Mouse (Mus musculus) embryonic facial prominence, embryonic 12.5 days (tissue): ENCODE measurements at regions not wholly inside any gene's neighbourhood (a gene's known extent, or its start where the extent isn't known, plus 50 kb on each side); places are given as distances from the start of the nearest gene placed in this dataset.

ENCODE experiments used
- ATAC-seq: fragments of 200-750 bp; cut with Nextera tagmentation; 2 replicates; pipeline ENCODE4 v1.8.0; 2017; ENCODE audit not compliant: insufficient number of reproducible peaks, insufficient read depth, low FRiP score, low TSS enrichment
- H3K27ac ChIP-seq: fragments of 300-500 bp; sonication (generic); 2 replicates; pipeline ENCODE4 v1.5.1; 2016; ENCODE audit warnings: mild to moderate bottlenecking
- H3K27me3 ChIP-seq: fragments of 300-500 bp; sonication (generic); 2 replicates; pipeline ENCODE4 v1.6.1; 2016; ENCODE audit warnings: mild to moderate bottlenecking, moderate library complexity
- H3K36me3 ChIP-seq: fragments of 300-500 bp; sonication (generic); 2 replicates; pipeline ENCODE4 v1.6.1; 2016; ENCODE audit warnings: mild to moderate bottlenecking
- H3K4me1 ChIP-seq: fragments of 300-500 bp; sonication (generic); 2 replicates; pipeline ENCODE4 v1.6.1; 2016
- H3K4me2 ChIP-seq: fragments of 300-500 bp; sonication (generic); replicated peaks from 2 replicates; pipeline ENCODE4 v1.6.1; 2016; ENCODE audit warnings: mild to moderate bottlenecking, moderate library complexity
- H3K4me3 ChIP-seq: fragments of 300-500 bp; sonication (generic); 2 replicates; pipeline ENCODE4 v1.5.1; 2016; ENCODE audit warnings: mild to moderate bottlenecking
- H3K9ac ChIP-seq: fragments of 300-500 bp; sonication (generic); 2 replicates; pipeline ENCODE4 v1.6.1; 2016; ENCODE audit warnings: mild to moderate bottlenecking, moderate library complexity
- H3K9me3 ChIP-seq: fragments of 300-500 bp; sonication (generic); 2 replicates; pipeline ENCODE4 v1.6.1; 2016; ENCODE audit warnings: mild to moderate bottlenecking, moderate library complexity
- WGBS: fragments of 180-500 bp; shearing (Covaris S2); methylation state at CpG from one replicate; pipeline ENCODE4 v1.1.7; 2016; 5-methylcytosine and 5-hydroxymethylcytosine counted together

GRCm38 (mm10) chr14:64546787-64547186 lies 442.7 kb downstream of the Prss52 start:
- WGBS: under 1% methylated on average over 4 of the region's 4 CpGs
- Histone ChIP-seq H3K27ac (no peak overlapping the region), H3K9ac (no peak overlapping the region), H3K4me2 (no peak overlapping the region), H3K36me3 (no peaks in the 10 kb centered on the region), H3K4me3 (no peak overlapping the region), H3K4me1 (no peaks in the 10 kb centered on the region), H3K27me3 (no peaks in the 10 kb centered on the region), H3K9me3 (no peaks in the 10 kb centered on the region)
- ATAC-seq: no peak

GRCm38 (mm10) chr14:64552951-64553350 lies 448.9 kb downstream of the Prss52 start:
- H3K9me3 ChIP-seq: no peaks in the 10 kb centered on the region
- no peak for ATAC-seq

GRCm38 (mm10) chr14:64556042-64556441 lies 452.0 kb downstream of the Prss52 start:
- Histone ChIP-seq H3K4me1 (no peaks in the 10 kb centered on the region), H3K27me3 (no peaks in the 10 kb centered on the region), H3K27ac (no peak overlapping the region), H3K4me3 (no peak overlapping the region), H3K9me3 (no peaks in the 10 kb centered on the region), H3K4me2 (no peak overlapping the region), H3K36me3 (no peaks in the 10 kb centered on the region), H3K9ac (no peak overlapping the region)
- no peak for ATAC-seq
- WGBS: 80% methylated on average over 7 of the region's 7 CpGs

More at GRCm38 (mm10) chr14:64552951-64553350, 448.9 kb downstream of the Prss52 start:
- 72% methylated on average over 4 of the region's 4 CpGs for WGBS
- Histone ChIP-seq H3K27me3 (no peaks in the 10 kb centered on the region), H3K9ac (no peak overlapping the region), H3K36me3 (no peaks in the 10 kb centered on the region), H3K4me3 (no peak overlapping the region), H3K27ac (no peak overlapping the region), H3K4me2 (no peak overlapping the region), H3K4me1 (no peaks in the 10 kb centered on the region)

- Histone ChIP-seq H3K4me2 (no peak overlapping the region), H3K27me3 (no peaks in the 10 kb centered on the region), H3K4me3 (no peak overlapping the region), H3K9ac (no peak overlapping the region), H3K9me3 (no peaks in the 10 kb centered on the region), H3K4me1 (no peaks in the 10 kb centered on the region), H3K27ac (no peak overlapping the region), H3K36me3 (no peaks in the 10 kb centered on the region)
- ATAC-seq: no peak
- WGBS: 68% methylated on average over 6 of the region's 6 CpGs
Measured at GRCm38 (mm10) chr14:64557453-64557852, 453.4 kb downstream of the Prss52 start.

- no peak overlapping the region for H3K4me2 ChIP-seq
- WGBS: 11% methylated on average over 6 of the region's 6 CpGs
- H3K27me3 ChIP-seq: 0 out of 2 replicates have a peak, but pooled peaks cover 2% of the 10 kb centered on the region
- no peak overlapping the region for H3K27ac ChIP-seq
- H3K9ac ChIP-seq: no peak overlapping the region
- no peaks in the 10 kb centered on the region for H3K36me3 ChIP-seq
- no peaks in the 10 kb centered on the region for H3K4me1 ChIP-seq
- no peak overlapping the region for H3K4me3 ChIP-seq
- ATAC-seq: no peak
- no peaks in the 10 kb centered on the region for H3K9me3 ChIP-seq
Measured at GRCm38 (mm10) chr14:64568689-64569088, 464.6 kb downstream of the Prss52 start.

GRCm38 (mm10) chr14:64570951-64571350 lies 466.9 kb downstream of the Prss52 start:
- Histone ChIP-seq H3K36me3 (no peaks in the 10 kb centered on the region), H3K27ac (no peak overlapping the region), H3K27me3 (0 out of 2 replicates have a peak, but pooled peaks cover 2% of the 10 kb centered on the region), H3K4me1 (no peaks in the 10 kb centered on the region), H3K9me3 (no peaks in the 10 kb centered on the region), H3K4me3 (no peak overlapping the region), H3K4me2 (no peak overlapping the region), H3K9ac (no peak overlapping the region)
- 79% methylated on average over 7 of the region's 7 CpGs for WGBS
- ATAC-seq: no peak

- no peak for ATAC-seq
- Histone ChIP-seq H3K27me3 (0 out of 2 replicates have a peak, but pooled peaks cover 2% of the 10 kb centered on the region), H3K4me1 (no peaks in the 10 kb centered on the region), H3K27ac (no peak overlapping the region), H3K9me3 (no peaks in the 10 kb centered on the region), H3K4me2 (no peak overlapping the region), H3K4me3 (no peak overlapping the region), H3K9ac (no peak overlapping the region), H3K36me3 (no peaks in the 10 kb centered on the region)
- WGBS: 65% methylated on average over 2 of the region's 2 CpGs
Measured at GRCm38 (mm10) chr14:64572756-64573155, 468.7 kb downstream of the Prss52 start.

GRCm38 (mm10) chr14:64573773-64574172 lies 469.7 kb downstream of the Prss52 start:
- Histone ChIP-seq H3K36me3 (no peaks in the 10 kb centered on the region), H3K9me3 (no peaks in the 10 kb centered on the region), H3K4me3 (no peak overlapping the region), H3K4me2 (no peak overlapping the region), H3K9ac (no peak overlapping the region), H3K27me3 (no peaks in the 10 kb centered on the region), H3K4me1 (no peaks in the 10 kb centered on the region), H3K27ac (no peak overlapping the region)
- no peak for ATAC-seq
- WGBS: 71% methylated on average over 5 of the region's 5 CpGs

GRCm38 (mm10) chr14:64574277-64574676 lies 470.2 kb downstream of the Prss52 start:
- no peak overlapping the region for H3K4me3 ChIP-seq
- no peak overlapping the region for H3K27ac ChIP-seq
- no peaks in the 10 kb centered on the region for H3K4me1 ChIP-seq
- no peaks in the 10 kb centered on the region for H3K36me3 ChIP-seq
- 59% methylated on average over 7 of the region's 7 CpGs for WGBS
- H3K4me2 ChIP-seq: no peak overlapping the region
- no peak overlapping the region for H3K9ac ChIP-seq
- no peaks in the 10 kb centered on the region for H3K9me3 ChIP-seq
- no peak for ATAC-seq
- peaks cover 3% of the 10 kb centered on the region; the same call in 1 of the 2 replicates for H3K27me3 ChIP-seq

GRCm38 (mm10) chr14:64574773-64575172 lies 470.7 kb downstream of the Prss52 start:
- H3K36me3 ChIP-seq: no peaks in the 10 kb centered on the region
- WGBS: 75% methylated on average over 6 of the region's 6 CpGs
- no peak for ATAC-seq

GRCm38 (mm10) chr14:64575954-64576353 lies 471.9 kb downstream of the Prss52 start:
- H3K4me3 ChIP-seq: no peak overlapping the region
- H3K36me3 ChIP-seq: no peaks in the 10 kb centered on the region
- H3K9ac ChIP-seq: no peak overlapping the region
- H3K9me3 ChIP-seq: no peaks in the 10 kb centered on the region
- ATAC-seq: no peak
- 40% methylated on average over 4 of the region's 4 CpGs for WGBS
- no peak overlapping the region for H3K4me2 ChIP-seq
- H3K4me1 ChIP-seq: no peaks in the 10 kb centered on the region
- no peak overlapping the region for H3K27ac ChIP-seq
- H3K27me3 ChIP-seq: peaks cover 18% of the 10 kb centered on the region

More at GRCm38 (mm10) chr14:64574773-64575172, 470.7 kb downstream of the Prss52 start:
- Histone ChIP-seq H3K27ac (no peak overlapping the region), H3K27me3 (peaks cover 7% of the 10 kb centered on the region), H3K9me3 (no peaks in the 10 kb centered on the region), H3K4me1 (no peaks in the 10 kb centered on the region), H3K4me3 (no peak overlapping the region), H3K9ac (no peak overlapping the region), H3K4me2 (no peak overlapping the region)

- no peak for ATAC-seq
- no peaks in the 10 kb centered on the region for H3K36me3 ChIP-seq
- peaks cover 52% of the 10 kb centered on the region for H3K27me3 ChIP-seq
- 76% methylated on average over 4 of the region's 4 CpGs for WGBS
- H3K4me1 ChIP-seq: no peaks in the 10 kb centered on the region
- no peak overlapping the region for H3K4me3 ChIP-seq
- no peak overlapping the region for H3K9ac ChIP-seq
- no peak overlapping the region for H3K4me2 ChIP-seq
- H3K9me3 ChIP-seq: no peaks in the 10 kb centered on the region
- no peak overlapping the region for H3K27ac ChIP-seq
Measured at GRCm38 (mm10) chr14:64580086-64580485, 476.0 kb downstream of the Prss52 start.

- no peak for ATAC-seq
- Histone ChIP-seq H3K27ac (no peak overlapping the region), H3K36me3 (no peaks in the 10 kb centered on the region), H3K4me3 (no peak overlapping the region), H3K9ac (no peak overlapping the region), H3K27me3 (peaks cover 60% of the 10 kb centered on the region), H3K9me3 (no peaks in the 10 kb centered on the region), H3K4me2 (no peak overlapping the region), H3K4me1 (no peaks in the 10 kb centered on the region)
- WGBS: 37% methylated on average over 6 of the region's 6 CpGs
Measured at GRCm38 (mm10) chr14:64580862-64581261, 476.8 kb downstream of the Prss52 start.
